Mouse (Mus musculus) urinary bladder, postnatal 10 days (tissue): ENCODE data around the gene Rac2.

ENCODE experiments used
- DNase-seq: peaks from one replicate; pipeline ENCODE4 v3.0.0; 2022; ENCODE audit warnings: low spot score

Rac2 gene

GRCm38 (mm10) chr15:78572658-78573397, at the start of gene Rac2:
Rac2 (minus strand) TSS chr15:78572783.
- no peak for DNase-seq

- no peak for DNase-seq
These were observed 44.4 kb upstream of the Rac2 start for GRCm38 (mm10) chr15:78616973-78617372.

DNA sequence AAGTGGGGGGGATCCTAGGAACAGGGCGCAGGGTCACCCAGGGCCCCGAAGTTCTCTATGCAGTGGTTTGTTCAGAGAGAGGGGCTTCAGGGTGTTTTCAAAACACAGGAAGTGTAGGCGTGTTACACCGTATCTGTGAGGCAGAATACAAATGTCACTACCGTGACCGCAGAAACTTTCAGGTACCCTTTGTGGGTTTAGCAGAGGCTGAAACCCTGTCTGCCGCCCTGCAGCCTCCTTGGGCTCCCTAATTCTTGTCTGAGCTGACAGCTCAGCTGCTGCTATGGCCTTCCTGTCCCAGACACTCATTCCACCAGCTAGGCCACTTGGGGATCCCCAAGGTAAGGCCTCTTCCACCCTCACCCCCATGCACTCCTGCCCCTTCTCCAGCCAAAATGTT, 42.0 kb upstream of the Rac2 start:
- no peak for DNase-seq

DNA sequence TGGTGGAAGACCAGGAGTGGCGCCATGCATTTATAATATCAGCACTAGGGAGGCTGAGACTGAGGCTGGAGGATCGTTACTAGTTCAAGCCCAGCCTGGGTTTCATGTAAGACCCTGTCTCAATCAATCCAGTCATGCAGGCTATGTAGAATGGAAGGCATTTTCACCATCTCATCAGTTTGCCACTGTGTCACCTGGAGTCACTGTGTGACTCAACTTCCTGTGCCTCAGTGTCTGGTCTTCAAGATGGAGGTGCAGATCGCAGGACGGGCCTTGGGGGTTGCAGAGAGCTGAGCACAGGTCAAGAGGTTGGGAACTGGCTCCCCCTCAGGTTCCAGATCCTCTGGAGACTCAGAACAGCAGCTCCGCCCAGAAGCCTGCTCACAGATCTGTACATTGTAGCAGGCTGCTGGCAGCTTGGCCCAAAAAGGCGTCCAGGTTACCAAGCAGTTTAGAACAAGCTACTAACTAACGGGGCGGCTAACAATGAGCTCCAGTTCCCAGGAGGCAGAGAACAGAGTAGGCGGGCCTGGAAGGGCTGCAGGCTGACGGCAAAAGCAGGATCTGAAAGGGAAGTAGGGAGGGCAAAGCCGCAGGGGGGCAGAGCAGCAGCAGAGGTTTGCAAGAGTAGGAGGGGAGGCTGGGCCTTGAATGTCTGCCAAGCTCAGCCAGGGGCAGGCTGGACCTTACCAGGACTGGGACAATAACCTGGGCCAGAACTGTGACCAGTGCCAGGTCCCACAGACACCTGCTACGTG, 38.3 kb upstream of the Rac2 start:
- no peak for DNase-seq

DNA sequence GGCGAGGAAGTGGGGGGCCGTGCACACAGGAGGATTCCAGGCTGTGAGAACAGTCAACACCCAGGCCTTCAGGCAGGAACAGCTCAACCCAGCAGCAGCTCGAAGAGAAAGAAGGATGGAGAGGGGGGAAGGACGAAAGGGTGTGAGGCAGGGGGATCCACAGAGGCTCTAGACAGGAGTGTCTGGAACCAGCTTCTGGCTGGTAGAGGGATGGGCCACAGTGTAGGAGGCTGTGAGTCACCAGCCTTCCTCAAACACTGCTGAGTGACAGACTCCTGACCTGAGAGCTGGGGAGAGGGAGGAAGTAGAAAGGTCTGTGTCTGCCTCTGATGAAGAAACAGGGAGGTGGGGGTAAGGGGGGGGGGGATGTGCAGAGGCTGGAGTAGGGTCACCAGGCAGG, 34.9 kb upstream of the Rac2 start:
- DNase-seq = no peak

DNA sequence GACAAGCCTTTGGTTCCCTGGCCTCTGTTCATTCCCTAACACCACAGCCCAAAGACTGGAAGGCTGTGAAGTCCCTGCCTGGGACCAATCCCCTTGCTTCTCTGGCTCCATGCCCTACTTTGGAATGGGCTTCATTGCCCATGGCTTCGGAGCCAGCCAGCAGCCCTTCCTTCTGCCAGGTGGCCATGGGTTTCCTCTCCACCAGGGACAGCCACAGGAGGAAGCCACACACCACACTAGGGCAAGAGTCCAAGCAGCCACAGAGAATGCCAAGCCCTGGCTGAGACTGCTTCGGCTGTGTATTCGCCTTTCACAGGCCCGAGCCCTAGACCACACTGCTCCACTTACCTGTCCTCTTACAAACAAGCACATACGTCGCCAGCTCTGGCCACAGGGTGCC, 33.5 kb upstream of the Rac2 start:
- DNase-seq = no peak

DNA sequence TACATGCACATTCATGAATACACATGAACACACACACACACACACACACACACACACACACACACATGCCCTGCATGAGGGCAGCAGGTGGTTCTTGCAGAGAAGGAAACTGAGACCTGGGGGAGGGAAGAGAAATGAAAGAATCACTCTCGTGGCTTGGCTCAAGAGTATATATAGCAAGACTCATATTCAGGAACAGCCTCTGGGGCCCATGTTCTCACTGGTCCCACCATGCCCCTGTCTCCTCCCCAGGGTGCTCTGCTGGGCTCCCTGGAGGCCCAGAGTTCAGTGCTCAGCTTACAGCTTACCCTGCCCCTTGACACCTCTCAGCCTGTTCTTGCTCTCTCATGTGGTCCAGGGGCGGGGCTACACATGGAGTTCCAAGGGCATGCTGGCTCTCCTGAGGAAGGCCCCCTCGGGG, 32.8 kb upstream of the Rac2 start:
- no peak for DNase-seq

- no peak for DNase-seq
These were observed 31.7 kb upstream of the Rac2 start for GRCm38 (mm10) chr15:78604255-78604654.

DNA sequence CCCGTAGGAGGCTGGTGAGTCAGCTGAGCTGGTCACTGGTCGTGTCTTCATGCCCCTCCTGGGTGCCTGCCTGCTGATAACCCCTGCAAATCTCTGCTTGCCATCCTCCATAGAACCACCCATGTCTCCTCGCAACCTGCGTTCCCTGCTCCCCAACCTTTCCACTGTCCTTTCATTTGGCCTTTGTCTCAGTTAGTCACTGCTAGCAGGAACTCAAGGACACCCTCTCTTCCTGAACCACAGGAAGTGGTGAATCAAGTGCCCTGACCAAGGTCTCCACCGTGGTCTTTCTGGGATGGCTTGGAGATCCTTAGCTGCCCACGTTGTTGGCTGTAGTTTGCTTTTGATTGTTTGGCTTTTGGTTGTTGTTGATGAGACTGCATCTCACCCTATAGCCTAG, 28.6 kb upstream of the Rac2 start:
- DNase-seq = no peak

GRCm38 (mm10) chr15:78599529-78600193, 27.1 kb upstream of the Rac2 start:
- DNase-seq = no peak

GRCm38 (mm10) chr15:78599124-78599523, 26.5 kb upstream of the Rac2 start:
- DNase-seq = no peak

DNA sequence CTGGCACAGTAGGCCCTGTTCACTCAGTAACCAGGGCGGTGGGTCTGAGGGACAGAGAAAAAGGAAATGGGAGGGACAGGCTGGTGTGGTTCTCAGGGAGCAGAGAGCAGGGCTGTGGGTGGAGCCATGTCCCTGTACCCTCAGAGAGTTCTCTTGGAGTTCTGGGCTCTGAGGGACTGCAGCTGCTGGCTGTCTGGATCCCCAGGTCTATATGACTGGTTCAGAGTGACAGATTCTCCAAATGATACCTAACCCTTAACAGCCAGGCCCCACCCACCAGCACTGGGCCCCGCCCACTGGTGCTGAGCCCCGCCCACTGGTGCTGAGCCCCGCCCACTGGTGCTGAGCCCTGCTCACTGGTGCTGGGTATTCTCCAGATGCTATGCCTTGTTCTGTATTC, 25.1 kb upstream of the Rac2 start:
- no peak for DNase-seq

- DNase-seq = no peak
These were observed 24.3 kb upstream of the Rac2 start, which contains the start of gene Cyth4 for GRCm38 (mm10) chr15:78596914-78597313. Cyth4 (plus strand) TSS chr15:78597047.

GRCm38 (mm10) chr15:78596504-78596903, 23.9 kb upstream of the Rac2 start:
- no peak for DNase-seq

GRCm38 (mm10) chr15:78595468-78595867, 22.9 kb upstream of the Rac2 start:
- no peak for DNase-seq

- DNase-seq = no peak
These were observed 22.2 kb upstream of the Rac2 start for GRCm38 (mm10) chr15:78594831-78595230.

DNA sequence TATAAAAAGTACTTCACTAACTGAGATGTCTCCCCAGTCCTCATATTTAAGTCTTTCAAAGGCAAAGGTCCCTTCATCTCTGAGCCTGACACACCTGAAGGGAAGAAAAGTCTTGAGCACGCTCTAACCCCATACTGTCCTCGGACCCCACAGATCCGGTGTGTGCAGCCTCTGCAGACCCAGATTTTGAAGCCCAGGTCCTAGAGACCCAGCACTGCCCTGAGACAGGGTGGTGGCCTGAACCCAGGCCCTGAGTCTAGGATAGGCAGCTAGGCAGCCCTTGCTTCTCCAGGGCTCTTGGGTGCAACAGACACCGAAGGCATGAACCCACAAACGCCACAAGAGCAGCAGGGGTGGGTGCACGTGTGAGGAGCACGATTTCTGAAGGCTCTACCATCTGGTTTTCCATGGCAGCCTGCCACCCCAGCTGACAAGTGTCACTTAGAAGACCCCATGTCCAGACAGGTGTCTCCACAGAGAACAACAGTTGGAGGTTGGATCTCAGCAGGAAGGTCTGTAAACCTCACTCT, 21.4 kb upstream of the Rac2 start:
- no peak for DNase-seq

- DNase-seq = no peak
These were observed 19.9 kb upstream of the Rac2 start for GRCm38 (mm10) chr15:78592452-78592968.

- no peak for DNase-seq
These were observed 19.3 kb upstream of the Rac2 start for GRCm38 (mm10) chr15:78591680-78592451.

GRCm38 (mm10) chr15:78590785-78591184, 18.2 kb upstream of the Rac2 start:
- no peak for DNase-seq

- no peak for DNase-seq
These were observed 17.4 kb upstream of the Rac2 start for GRCm38 (mm10) chr15:78589936-78590335.

DNA sequence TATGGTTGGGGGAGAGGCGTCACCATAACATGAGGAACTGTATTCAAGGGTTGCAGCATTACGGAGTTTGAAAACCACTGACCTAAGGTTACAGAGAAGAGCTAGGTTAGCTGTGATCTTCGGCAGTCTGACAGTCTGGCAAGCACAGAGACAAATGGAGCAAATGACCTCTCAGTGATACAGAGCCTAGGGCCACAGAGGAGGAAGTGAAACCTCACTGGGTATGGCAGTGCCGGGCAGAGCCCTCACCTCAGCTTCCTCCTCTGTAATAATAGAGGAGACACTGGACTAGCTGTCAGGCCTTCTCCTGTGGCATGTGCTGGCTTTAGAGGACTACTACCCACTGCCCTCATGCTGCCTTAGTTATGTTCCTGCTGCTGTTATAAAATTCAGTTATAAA, 16.3 kb upstream of the Rac2 start:
- DNase-seq = no peak
